Mouse (Mus musculus): ENCODE measurements around the gene Qpct. TPM values are rescaled to one million over a fixed set of nuclear protein-coding genes. Genes with fewer than 3 reads are reported as not detected.

Qpct gene
- polyA plus RNA-seq, 1 experiment, result not detected

GRCm38 (mm10) chr17:79060221-79060620, 8.5 kb downstream of the Qpct start:
- TF ChIP-seq POLR2A (IDR thresholded peaks at IDR 0.05; ENCODE audit: insufficient read depth, low read depth, low read length), result no peak
- no peak for TF ChIP-seq CTCF (IDR thresholded peaks at IDR 0.05; ENCODE audit: insufficient read depth, low read depth, low read length)
- 50% methylated on average over 5 of the region's 5 CpGs for WGBS
- Histone ChIP-seq H3K27ac (ENCODE audit: insufficient read depth, low read depth, low read length) (no peak overlapping the region), H3K4me3 (ENCODE audit: insufficient read depth, low read depth, low read length) (no peak overlapping the region), H3K4me1 (ENCODE audit: control insufficient read depth, insufficient read depth, low read length) (no peaks in the 10 kb centered on the region)

GRCm38 (mm10) chr17:79064250-79064649, 12.5 kb downstream of the Qpct start:
- Histone ChIP-seq H3K4me1 (ENCODE audit: control insufficient read depth, insufficient read depth, low read length) (no peaks in the 10 kb centered on the region), H3K27ac (ENCODE audit: insufficient read depth, low read depth, low read length) (no peak overlapping the region), H3K4me3 (ENCODE audit: insufficient read depth, low read depth, low read length) (no peak overlapping the region)
- TF ChIP-seq POLR2A (IDR thresholded peaks at IDR 0.05; ENCODE audit: insufficient read depth, low read depth, low read length) (no peak), CTCF (IDR thresholded peaks at IDR 0.05; ENCODE audit: insufficient read depth, low read depth, low read length) (no peak)
- 84% methylated on average over 1 of the region's 1 CpGs for WGBS

GRCm38 (mm10) chr17:79068581-79068980, 16.9 kb downstream of the Qpct start:
- H3K4me3 ChIP-seq (ENCODE audit: insufficient read depth, low read depth, low read length), result no peak overlapping the region
- TF ChIP-seq POLR2A (IDR thresholded peaks at IDR 0.05; ENCODE audit: insufficient read depth, low read depth, low read length), result no peak
- no peak for TF ChIP-seq CTCF (IDR thresholded peaks at IDR 0.05; ENCODE audit: insufficient read depth, low read depth, low read length)
- no peaks in the 10 kb centered on the region for H3K4me1 ChIP-seq (ENCODE audit: control insufficient read depth, insufficient read depth, low read length)
- no peak overlapping the region for H3K27ac ChIP-seq (ENCODE audit: insufficient read depth, low read depth, low read length)
- WGBS, result 59% methylated on average over 7 of the region's 7 CpGs

- Histone ChIP-seq H3K27ac (ENCODE audit: insufficient read depth, low read depth, low read length) (no peak overlapping the region), H3K4me1 (ENCODE audit: control insufficient read depth, insufficient read depth, low read length) (no peaks in the 10 kb centered on the region), H3K4me3 (ENCODE audit: insufficient read depth, low read depth, low read length) (no peak overlapping the region)
- 45% methylated on average over 4 of the region's 4 CpGs for WGBS
- TF ChIP-seq CTCF (IDR thresholded peaks at IDR 0.05; ENCODE audit: insufficient read depth, low read depth, low read length) (no peak), POLR2A (IDR thresholded peaks at IDR 0.05; ENCODE audit: insufficient read depth, low read depth, low read length) (no peak)
Observed at GRCm38 (mm10) chr17:79069019-79069418, 17.3 kb downstream of the Qpct start.

GRCm38 (mm10) chr17:79069766-79070480, 18.2 kb downstream of the Qpct start:
- H3K4me1 ChIP-seq (ENCODE audit: control insufficient read depth, insufficient read depth, low read length), result no peaks in the 10 kb centered on the region
- H3K4me3 ChIP-seq (ENCODE audit: insufficient read depth, low read depth, low read length), result no peak overlapping the region
- 63% methylated on average over 14 of the region's 14 CpGs for WGBS
- TF ChIP-seq POLR2A (IDR thresholded peaks at IDR 0.05; ENCODE audit: insufficient read depth, low read depth, low read length) (no peak), CTCF (IDR thresholded peaks at IDR 0.05; ENCODE audit: insufficient read depth, low read depth, low read length) (no peak)
- H3K27ac ChIP-seq (ENCODE audit: insufficient read depth, low read depth, low read length), result no peak overlapping the region

GRCm38 (mm10) chr17:79071951-79072350, 20.2 kb downstream of the Qpct start:
- Histone ChIP-seq H3K4me1 (ENCODE audit: control insufficient read depth, insufficient read depth, low read length) (no peaks in the 10 kb centered on the region), H3K27ac (ENCODE audit: insufficient read depth, low read depth, low read length) (no peak overlapping the region), H3K4me3 (ENCODE audit: insufficient read depth, low read depth, low read length) (no peak overlapping the region)
- TF ChIP-seq CTCF (IDR thresholded peaks at IDR 0.05; ENCODE audit: insufficient read depth, low read depth, low read length) (no peak), POLR2A (IDR thresholded peaks at IDR 0.05; ENCODE audit: insufficient read depth, low read depth, low read length) (no peak)
- WGBS, result 81% methylated on average over 11 of the region's 11 CpGs

GRCm38 (mm10) chr17:79076974-79077847, 25.5 kb downstream of the Qpct start:
- 61% methylated on average over 8 of the region's 8 CpGs for whole genome bisulfite sequencing
- no peak for TF ChIP-seq POLR2A (IDR thresholded peaks at IDR 0.05; ENCODE audit: insufficient read depth, low read depth, low read length)
- no peak for TF ChIP-seq CTCF (IDR thresholded peaks at IDR 0.05; ENCODE audit: insufficient read depth, low read depth, low read length)
- no peak overlapping the region for H3K4me3 ChIP-seq (ENCODE audit: insufficient read depth, low read depth, low read length)
- no peaks in the 10 kb centered on the region for H3K4me1 ChIP-seq (ENCODE audit: control insufficient read depth, insufficient read depth, low read length)
- no peak overlapping the region for H3K27ac ChIP-seq (ENCODE audit: insufficient read depth, low read depth, low read length)

- Histone ChIP-seq H3K27ac (ENCODE audit: insufficient read depth, low read depth, low read length) (no peak overlapping the region), H3K4me3 (ENCODE audit: insufficient read depth, low read depth, low read length) (no peak overlapping the region), H3K4me1 (ENCODE audit: control insufficient read depth, insufficient read depth, low read length) (no peaks in the 10 kb centered on the region)
- no peak for TF ChIP-seq CTCF (IDR thresholded peaks at IDR 0.05; ENCODE audit: insufficient read depth, low read depth, low read length)
- TF ChIP-seq POLR2A (IDR thresholded peaks at IDR 0.05; ENCODE audit: insufficient read depth, low read depth, low read length), result no peak
- WGBS, result 63% methylated on average over 1 of the region's 1 CpGs
Observed at GRCm38 (mm10) chr17:79077848-79078146, 26.1 kb downstream of the Qpct start.

GRCm38 (mm10) chr17:79078248-79078647, 26.5 kb downstream of the Qpct start:
- 92% methylated on average over 8 of the region's 8 CpGs for WGBS
- Histone ChIP-seq H3K4me3 (ENCODE audit: insufficient read depth, low read depth, low read length) (no peak overlapping the region), H3K4me1 (ENCODE audit: control insufficient read depth, insufficient read depth, low read length) (no peaks in the 10 kb centered on the region), H3K27ac (ENCODE audit: insufficient read depth, low read depth, low read length) (no peak overlapping the region)
- TF ChIP-seq CTCF (IDR thresholded peaks at IDR 0.05; ENCODE audit: insufficient read depth, low read depth, low read length) (no peak), POLR2A (IDR thresholded peaks at IDR 0.05; ENCODE audit: insufficient read depth, low read depth, low read length) (no peak)
